Comparison of ENCODE assay signal across 18 mouse cellular contexts in genomic region chr4:48108591-48108990, GRCm38 (mm10). TPM values are rescaled to one million over a fixed set of nuclear protein-coding genes. Genes with fewer than 3 reads are reported as not detected.
A peak's percentile ranks its signal among the peaks of the same experiment; 100 is the strongest.
DNase-seq lines count a peak whose midpoint lies in the region; ATAC-seq and TF ChIP-seq lines count a peak whose summit lies in the region.
"Had no signal": no experiment of that assay in that cellular context is flagged by ENCODE, and none has a peak within 500 bp of the region (broad histone marks: within the 10 kb centered on the region; RNA-seq: fewer than 3 reads in every experiment).

No protein-coding gene starts in this region.

- H3K27ac ChIP-seq in forebrain, postnatal 0 days (ENCODE audit: low read depth, low read length) = no peak overlapping the region
- no peak overlapping the region for H3K27ac ChIP-seq in forebrain, embryonic 14.5 days (ENCODE audit: low read depth, low read length)
- no peak overlapping the region for H3K27ac ChIP-seq in layer of hippocampus, adult 2 months
- H3K27ac ChIP-seq: heart, embryonic 15.5 days; hindbrain, embryonic 13.5 days; intestine, embryonic 15.5 days; liver, embryonic 14.5 days; neural tube, embryonic 15.5 days had no signal

- no peak overlapping the region for H3K4me3 ChIP-seq in forebrain, postnatal 0 days (ENCODE audit: low read depth, low read length)
- no peak overlapping the region for H3K4me3 ChIP-seq in forebrain, embryonic 14.5 days (ENCODE audit: low read depth, low read length)
- H3K4me3 ChIP-seq in layer of hippocampus, adult 2 months = no peak overlapping the region
- H3K4me3 ChIP-seq: heart, embryonic 15.5 days; hindbrain, embryonic 13.5 days; intestine, embryonic 15.5 days; neural tube, embryonic 15.5 days had no signal

- H3K36me3 ChIP-seq in forebrain, postnatal 0 days (ENCODE audit: insufficient read depth) = no peaks in the 10 kb centered on the region
- H3K36me3 ChIP-seq in forebrain, embryonic 14.5 days (ENCODE audit: control insufficient read depth, insufficient read depth, low read length) = no peaks in the 10 kb centered on the region
- H3K36me3 ChIP-seq: heart, embryonic 15.5 days; hindbrain, embryonic 13.5 days; intestine, embryonic 15.5 days; neural tube, embryonic 15.5 days had no signal

- no peaks in the 10 kb centered on the region for H3K4me1 ChIP-seq in forebrain, postnatal 0 days (ENCODE audit: insufficient read depth)
- no peaks in the 10 kb centered on the region for H3K4me1 ChIP-seq in forebrain, embryonic 14.5 days (ENCODE audit: control insufficient read depth, insufficient read depth, low read length)
- H3K4me1 ChIP-seq: heart, embryonic 15.5 days; hindbrain, embryonic 13.5 days; intestine, embryonic 15.5 days; neural tube, embryonic 15.5 days had no signal

- no peak overlapping the region for H3K4me2 ChIP-seq in forebrain, postnatal 0 days (ENCODE audit: low read depth)
- no peak overlapping the region for H3K4me2 ChIP-seq in forebrain, embryonic 14.5 days (ENCODE audit: low read length)
- H3K4me2 ChIP-seq: heart, embryonic 15.5 days; hindbrain, embryonic 13.5 days; intestine, embryonic 15.5 days; neural tube, embryonic 15.5 days had no signal

- peak; percentile 33 for TF ChIP-seq CTCF in forebrain, postnatal 0 days (IDR thresholded peaks at IDR 0.05; ENCODE audit: low read depth)
- TF ChIP-seq CTCF in layer of hippocampus, adult 2 months (conservative IDR thresholded peaks at IDR 0.05) = peak; percentile 49

- no peak for DNase-seq in forebrain, postnatal 0 days
- DNase-seq in forebrain, embryonic 14.5 days (ENCODE audit: low spot score) = no peak
- no peak for DNase-seq in layer of hippocampus, adult 2 months (ENCODE audit: low spot score in 2 of 2)
- DNase-seq in layer of hippocampus, postnatal 10 days (ENCODE audit: low spot score in 2 of 2) = no peak
- peak; percentile 77 for DNase-seq in A20 (ENCODE audit: low read depth, low spot score)
- DNase-seq in frontal cortex, postnatal 14 days (ENCODE audit: low spot score in 2 of 2) = no peak
- DNase-seq in thymus, postnatal 4 days = no peak
- DNase-seq: cerebellum, postnatal 14 days; gastrocnemius, postnatal 36 days; right cerebral cortex, adult 18-20 months; thymus, adult 18-20 months had no signal

- 72% methylated on average over 2 of the region's 2 CpGs for WGBS in forebrain, postnatal 0 days
- 85% methylated on average over 2 of the region's 2 CpGs for WGBS in forebrain, embryonic 14.5 days

- no peaks in the 10 kb centered on the region for H3K9me3 ChIP-seq in forebrain, postnatal 0 days (ENCODE audit: low read length)
- no peaks in the 10 kb centered on the region for H3K9me3 ChIP-seq in forebrain, embryonic 14.5 days (replicated peaks; ENCODE audit: control insufficient read depth, low read length)
- H3K9me3 ChIP-seq: heart, embryonic 15.5 days; hindbrain, embryonic 13.5 days; intestine, embryonic 15.5 days; neural tube, embryonic 15.5 days had no signal

- ATAC-seq in forebrain, postnatal 0 days = no peak
- no peak for ATAC-seq in forebrain, embryonic 14.5 days
- peak; percentile 81 for ATAC-seq in megakaryocyte progenitor cell, adult 5-6 weeks (replicated peaks; ENCODE audit: poor library complexity)
- ATAC-seq: intestine, embryonic 15.5 days; Patski had no signal

- no peaks in the 10 kb centered on the region for H3K27me3 ChIP-seq in forebrain, postnatal 0 days (ENCODE audit: insufficient read depth, low read length)
- H3K27me3 ChIP-seq in forebrain, embryonic 14.5 days (replicated peaks; ENCODE audit: control insufficient read depth, insufficient read depth, low read length) = no peaks in the 10 kb centered on the region
- H3K27me3 ChIP-seq: heart, embryonic 15.5 days; hindbrain, embryonic 13.5 days; intestine, embryonic 15.5 days; neural tube, embryonic 15.5 days had no signal

- H3K9ac ChIP-seq in forebrain, postnatal 0 days = no peak overlapping the region
- no peak overlapping the region for H3K9ac ChIP-seq in forebrain, embryonic 14.5 days (ENCODE audit: low read length)
- H3K9ac ChIP-seq: heart, embryonic 15.5 days; hindbrain, embryonic 13.5 days; intestine, embryonic 15.5 days; liver, embryonic 14.5 days; neural tube, embryonic 15.5 days had no signal

RNA-seq across cellular contexts. Expression of gene Stx17, which starts 16.1 kb away (rescaled TPM):
- total RNA-seq in forebrain, postnatal 0 days (2014; rRNA removed) = 15.6 and 29.8 TPM in 2 replicates
- 14.9 and 22.5 TPM in 2 replicates for polyA plus RNA-seq in forebrain, postnatal 0 days (2015; fragmentation: Nextera tagmentation; extraction: Ambion mirVana)
- 18.3 and 22.2 TPM in 2 replicates for polyA plus RNA-seq in forebrain, embryonic 14.5 days (2014; fragmentation: Nextera tagmentation; extraction: Ambion mirVana)
- total RNA-seq in layer of hippocampus, adult 2 months (2021) = 10 to 100 TPM; 18.1 to 22.7 TPM
- total RNA-seq in layer of hippocampus, postnatal 10 days (2021) = 10 to 100 TPM; 29.7 to 32.4 TPM
- 11.1 and 14.8 TPM in 2 replicates for total RNA-seq in megakaryocyte progenitor cell, adult 5-6 weeks (2015)
- 15.4 and 20.1 TPM in 2 replicates for total RNA-seq in megakaryocyte progenitor cell, adult 5-6 weeks (2017)
